Mouse (Mus musculus) monocyte, adult 2 months (primary cell): Measurements from ENCODE around the gene Mrps10.
"Not testable (repeated sequence)": the region's sequence is repeated elsewhere in the genome, so short reads cannot be mapped to it uniquely, and the experiment has no call there.

Experiments
- DNase-seq, 2 experiments: peaks; one replicate each; pipeline ENCODE4 v3.0.0; 2022; ENCODE audit warnings: low spot score in 2 of 2, low read depth in 1 of 2

Mrps10 gene

GRCm38 (mm10) chr17:47378133-47378532 lies 9.4 kb downstream of the Mrps10 start:
- no peak for DNase-seq

- no peak for DNase-seq
Measured at GRCm38 (mm10) chr17:47381917-47382316, 13.2 kb downstream of the Mrps10 start.

GRCm38 (mm10) chr17:47383266-47383665 lies 14.6 kb downstream of the Mrps10 start:
- no peak for DNase-seq

- no peak for DNase-seq
Measured at GRCm38 (mm10) chr17:47384064-47384463, 15.4 kb downstream of the Mrps10 start.

GRCm38 (mm10) chr17:47385145-47385544 lies 16.5 kb downstream of the Mrps10 start, which contains the start of gene Guca1b:
Guca1b (plus strand) TSS chr17:47385393.
- no peak for DNase-seq

- peak in 1 of 2 experiments; percentile 28 for DNase-seq
Measured at GRCm38 (mm10) chr17:47386649-47387048, 18.0 kb downstream of the Mrps10 start.

- peak in 1 of 2 experiments; percentile 37 for DNase-seq
Measured at GRCm38 (mm10) chr17:47394223-47394869, 25.7 kb downstream of the Mrps10 start.

GRCm38 (mm10) chr17:47395376-47395913 lies 26.8 kb downstream of the Mrps10 start:
- DNase-seq, result peak; percentile 55 to 70

- no peak for DNase-seq
Measured at GRCm38 (mm10) chr17:47399091-47399490, 30.4 kb downstream of the Mrps10 start.

GRCm38 (mm10) chr17:47400451-47400850 lies 31.8 kb downstream of the Mrps10 start, which contains the start of gene Guca1a:
Guca1a (minus strand) TSS chr17:47400584.
- DNase-seq, result no peak

- DNase-seq, result peak in 1 of 2 experiments; percentile 4
Measured at GRCm38 (mm10) chr17:47407717-47408557, 39.2 kb downstream of the Mrps10 start.

- peak in 1 of 2 experiments; percentile 50 for DNase-seq
Measured at GRCm38 (mm10) chr17:47408558-47408898, 39.8 kb downstream of the Mrps10 start.

GRCm38 (mm10) chr17:47409897-47410861 lies 41.5 kb downstream of the Mrps10 start:
- DNase-seq, result peak in 1 of 2 experiments; percentile 4

- no peak for DNase-seq
Measured at GRCm38 (mm10) chr17:47420195-47420594, 51.5 kb downstream of the Mrps10 start.

GRCm38 (mm10) chr17:47421566-47421965 lies 52.9 kb downstream of the Mrps10 start:
- DNase-seq, result no peak

GRCm38 (mm10) chr17:47422616-47423015 lies 53.9 kb downstream of the Mrps10 start:
- DNase-seq, result not testable (repeated sequence)

- no peak for DNase-seq
Measured at GRCm38 (mm10) chr17:47424186-47424585, 55.5 kb downstream of the Mrps10 start.

- DNase-seq, result no peak
Measured at GRCm38 (mm10) chr17:47427316-47427715, 58.6 kb downstream of the Mrps10 start.

GRCm38 (mm10) chr17:47428831-47429304 lies 60.2 kb downstream of the Mrps10 start:
- DNase-seq, result no peak

GRCm38 (mm10) chr17:47430815-47431214 lies 62.1 kb downstream of the Mrps10 start:
- no peak for DNase-seq
